Mouse (Mus musculus) CH12F3 (cell line): Measurements from ENCODE around the gene Mmp11.

Source experiments
- in situ Hi-C: fragments of 300-500 bp; cut with MboI; formaldehyde crosslinking; loops from 2 replicates; pipeline ENCODE4 v1.14.3; 2020; ENCODE audit warnings: low sequenced_read_pairs

Mmp11 gene

GRCm38 (mm10) chr10:75935680-75936541, at the start of gene Mmp11:
TSS of gene Mmp11 (minus strand) at chr10:75936496.
- in situ Hi-C loops, result no loop called here

- in situ Hi-C loops, result no loop called here
Measured at GRCm38 (mm10) chr10:75979432-75979831, 43.1 kb upstream of the Mmp11 start.

DNA sequence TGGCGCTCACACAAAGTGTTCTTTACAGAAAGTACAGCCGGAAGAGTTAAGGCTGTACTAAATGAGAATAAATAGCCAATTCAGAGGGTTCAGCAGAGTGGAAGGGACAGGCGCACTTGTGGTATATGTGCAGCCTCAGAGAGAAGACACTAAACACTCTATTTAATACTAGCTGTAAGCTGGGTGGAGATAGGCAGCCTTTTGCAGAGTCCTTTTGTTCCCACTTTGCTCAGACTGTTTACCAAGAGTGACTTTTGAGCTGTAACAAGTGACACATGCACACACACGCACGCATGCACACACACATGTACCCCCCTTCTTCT, 42.5 kb upstream of the Mmp11 start:
- in situ Hi-C loops, result no loop called here

DNA sequence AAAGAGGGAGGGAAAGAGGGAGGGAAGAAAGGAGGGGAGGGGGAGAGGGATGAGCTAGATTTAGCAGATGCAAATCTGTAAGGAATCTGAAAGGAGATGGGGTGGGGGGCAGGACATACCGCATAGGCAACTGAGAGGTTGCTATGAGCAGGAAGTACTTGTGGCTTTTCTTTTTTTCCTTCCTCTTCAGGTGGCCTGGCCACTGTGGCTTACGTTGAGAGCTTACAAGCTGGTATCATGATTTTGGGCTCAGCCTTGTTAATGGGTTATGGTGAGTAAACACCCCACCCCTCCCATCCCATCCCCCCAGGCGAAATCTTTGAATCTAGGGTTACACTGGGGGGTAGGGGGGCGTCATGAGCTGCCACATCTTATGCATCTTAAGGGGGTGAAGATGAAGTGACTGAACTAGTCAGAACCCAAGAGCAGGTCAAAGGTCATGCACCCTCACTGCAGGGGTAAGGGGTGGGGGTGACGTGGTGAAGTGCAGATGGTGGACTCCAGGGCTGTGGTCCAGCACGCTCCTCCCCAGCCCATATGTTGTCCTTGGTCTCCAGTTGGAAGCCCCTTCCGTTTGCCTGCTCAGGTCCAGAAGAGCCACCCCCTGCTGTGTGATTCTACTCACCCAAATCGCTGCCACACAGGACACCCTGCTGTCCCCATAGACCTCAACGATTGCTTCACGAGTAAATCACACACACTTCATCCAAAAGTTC, 42.0 kb upstream of the Mmp11 start:
- in situ Hi-C loops, result no loop called here

GRCm38 (mm10) chr10:75975216-75975615, 38.9 kb upstream of the Mmp11 start:
- in situ Hi-C loops, result no loop called here

DNA sequence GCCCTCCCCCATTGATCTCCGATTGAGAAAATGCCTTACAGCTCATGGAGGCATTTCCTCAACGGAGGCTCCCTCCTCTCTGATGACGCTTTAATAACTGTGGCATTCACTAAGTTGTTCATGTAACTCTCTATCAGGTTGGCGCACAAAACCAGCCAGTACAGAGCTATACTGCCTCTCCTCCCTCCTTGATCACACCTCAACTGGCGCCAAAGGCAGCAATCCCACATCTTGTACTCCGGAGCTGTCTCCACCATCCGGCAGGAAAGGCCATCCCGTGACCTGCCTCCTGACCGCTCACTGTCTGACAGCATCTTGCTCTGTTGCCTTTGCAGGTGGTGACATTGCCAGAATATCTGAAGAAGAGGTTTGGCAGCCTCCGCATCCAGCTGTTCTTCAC, 37.5 kb upstream of the Mmp11 start:
- in situ Hi-C loops, result no loop called here

DNA sequence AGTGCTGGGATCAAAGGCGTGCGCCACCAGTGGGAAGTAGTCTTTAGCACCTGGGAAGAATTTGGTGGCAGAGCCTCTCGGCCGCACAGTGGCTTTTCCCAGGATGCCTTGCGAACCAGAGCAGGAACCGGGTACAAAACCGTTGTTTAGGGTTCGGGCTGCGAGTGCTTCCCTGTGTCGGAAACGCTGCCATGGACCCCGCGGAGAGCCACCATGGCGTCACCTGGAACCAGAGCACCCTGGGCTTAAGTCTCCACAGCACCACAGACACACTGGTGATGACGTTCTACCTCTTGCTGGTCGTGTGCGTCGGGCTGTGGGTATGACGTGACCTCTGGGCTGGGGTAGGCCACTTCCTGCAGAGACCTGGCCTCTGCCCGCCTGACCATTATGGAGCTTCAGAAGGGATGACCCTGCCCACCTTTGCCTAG, 18.1 kb upstream of the Mmp11 start, which contains the start of gene Gm5134:
TSS of gene Gm5134 (plus strand) at position 134 of the 431 bp plus-strand sequence.
- in situ Hi-C loops, result loop anchor here (5.0 to 10.0 kb wide), 2 partner anchors 72 to 210 kb away; no protein-coding TSS in a partner anchor

GRCm38 (mm10) chr10:75951424-75952050, 15.2 kb upstream of the Mmp11 start:
- in situ Hi-C loops, result loop anchor here (5.0 to 10.0 kb wide), 2 partner anchors 69 to 207 kb away; no protein-coding TSS in a partner anchor

DNA sequence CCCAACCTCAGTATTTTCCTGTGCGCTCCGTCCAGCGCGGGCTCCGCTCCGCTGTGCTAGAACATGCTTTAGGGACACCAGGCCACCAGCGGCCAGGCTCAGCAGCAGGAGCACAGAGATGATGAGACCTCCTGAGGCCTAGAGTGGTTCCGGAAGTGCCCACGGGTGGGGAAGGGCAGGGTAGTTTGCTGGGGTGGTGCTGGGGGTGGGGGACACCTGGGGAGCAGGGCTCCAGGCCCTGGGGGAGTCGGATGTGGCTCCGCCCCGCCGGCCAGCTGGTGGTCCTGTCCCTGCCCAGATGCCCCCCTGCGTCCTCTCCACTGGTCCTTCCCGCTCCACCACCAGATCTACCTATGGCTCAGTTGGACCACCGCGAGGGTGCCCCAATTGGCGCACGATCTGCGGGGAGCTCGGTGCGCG, 14.5 kb upstream of the Mmp11 start:
- in situ Hi-C loops, result loop anchor here (5.0 to 10.0 kb wide), 2 partner anchors 68 to 206 kb away; no protein-coding TSS in a partner anchor

- in situ Hi-C loops, result loop anchor here (5.0 to 10.0 kb wide), 2 partner anchors 67 to 205 kb away; no protein-coding TSS in a partner anchor
Measured at GRCm38 (mm10) chr10:75949053-75950045, 13.1 kb upstream of the Mmp11 start.

- in situ Hi-C loops, result no loop called here
Measured at GRCm38 (mm10) chr10:75948079-75948478, 11.8 kb upstream of the Mmp11 start.

DNA sequence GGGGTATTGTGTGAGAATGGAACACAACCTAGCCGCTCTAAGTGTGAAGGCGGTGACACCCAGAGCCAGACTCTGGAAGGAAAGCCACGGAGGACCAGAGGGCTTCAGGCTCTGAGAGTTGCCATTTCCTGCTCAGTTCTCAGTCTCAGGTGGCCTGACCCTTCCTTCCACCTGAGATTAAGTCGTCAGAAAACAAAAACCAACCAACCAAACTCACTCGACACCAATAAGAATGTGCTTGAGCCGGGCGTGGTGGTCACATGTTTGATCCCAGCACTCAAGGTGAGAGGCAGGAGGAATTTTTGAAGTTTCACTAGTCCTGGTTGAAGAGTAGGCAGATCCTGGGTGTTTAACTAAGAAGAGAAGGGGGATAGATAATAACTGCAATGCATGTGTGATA, 9.6 kb upstream of the Mmp11 start:
- in situ Hi-C loops, result no loop called here

DNA sequence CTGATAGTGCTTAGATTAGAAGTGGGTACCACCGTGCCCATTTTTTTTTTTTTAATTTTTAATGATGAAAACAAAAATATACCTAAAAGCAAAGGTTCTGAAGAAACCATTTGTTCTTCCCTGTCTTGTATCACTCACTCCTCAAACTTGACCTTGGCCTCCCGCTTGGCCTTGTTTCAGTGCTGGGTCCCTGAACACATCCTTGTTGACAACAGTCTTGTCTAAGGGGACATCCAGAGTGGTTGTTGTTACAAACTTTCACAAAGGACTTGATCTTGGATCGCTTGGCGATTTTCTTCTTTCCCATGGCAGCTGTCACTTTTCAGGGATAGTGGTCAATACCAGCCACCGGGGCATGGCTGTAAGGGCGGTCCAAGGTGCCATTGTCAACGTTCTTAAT, 8.9 kb upstream of the Mmp11 start:
- in situ Hi-C loops, result no loop called here

- in situ Hi-C loops, result no loop called here
Measured at GRCm38 (mm10) chr10:75944066-75944772, 7.9 kb upstream of the Mmp11 start.

- in situ Hi-C loops, result no loop called here
Measured at GRCm38 (mm10) chr10:75942736-75943477, 6.6 kb upstream of the Mmp11 start, which contains the start of gene Vpreb3. TSS of gene Vpreb3 (plus strand) at chr10:75943057.

DNA sequence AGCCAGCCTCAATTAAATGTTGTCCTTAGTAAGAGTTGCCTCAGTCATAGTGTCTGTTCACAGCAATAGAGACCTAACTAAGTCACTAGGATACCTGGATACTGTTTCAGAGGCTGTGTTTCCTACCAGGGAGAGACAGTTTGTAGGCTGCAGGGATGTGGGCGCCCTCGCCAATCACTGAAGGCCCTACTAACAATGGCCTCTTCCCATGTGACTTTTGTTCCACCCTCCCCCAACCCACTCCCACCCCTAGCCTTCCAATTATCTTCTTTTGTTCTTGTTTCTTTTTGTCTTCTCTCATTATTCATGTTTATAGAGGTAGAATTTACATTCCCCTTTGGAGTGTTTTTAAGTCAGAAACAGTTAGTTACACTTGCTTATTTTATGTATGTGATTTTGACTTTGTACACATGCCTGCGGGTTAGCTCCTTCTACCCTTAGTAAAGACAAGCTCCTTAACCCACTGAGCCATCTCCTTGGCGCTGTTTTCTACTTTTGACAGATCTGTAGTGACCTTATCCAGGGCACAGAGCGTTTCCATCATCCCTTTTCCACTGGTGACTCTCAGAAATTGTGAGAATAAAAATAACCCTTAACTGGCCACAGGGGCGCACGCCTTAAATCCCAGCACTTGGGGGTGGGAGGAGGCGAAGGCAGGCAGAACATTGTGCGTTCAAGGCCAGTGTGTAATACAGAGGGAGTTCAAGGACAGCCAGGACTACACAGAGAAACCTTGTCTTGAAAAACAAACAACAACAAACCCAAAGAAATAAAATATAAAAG, 4.9 kb upstream of the Mmp11 start:
- in situ Hi-C loops, result no loop called here

- in situ Hi-C loops, result no loop called here
Measured at GRCm38 (mm10) chr10:75940520-75940919, 4.2 kb upstream of the Mmp11 start, which contains the start of gene Gm867. TSS of gene Gm867 (minus strand) at chr10:75940672.
